Mouse (Mus musculus) left cerebral cortex, adult 2 months (tissue): ENCODE results near the gene Ccl1. TPM values are rescaled to one million over a fixed set of nuclear protein-coding genes. Genes with fewer than 3 reads are reported as not detected.
A peak's percentile ranks its signal among the peaks of the same experiment; 100 is the strongest.

Source experiments
- DNase-seq, 2 experiments: peaks; one replicate each; pipeline ENCODE4 v3.0.0; 2021 to 2022; ENCODE audit warnings: low spot score in 2 of 2, mixed read lengths in 1 of 2; ENCODE audit errors: extremely low spot score in 1 of 2
- H3K27ac ChIP-seq: fragments of 200-600 bp; 2 replicates; pipeline ENCODE4 v1.8.1; 2022
- H3K4me3 ChIP-seq: fragments of 200-600 bp; 2 replicates; pipeline ENCODE4 v1.8.1; 2022
- CTCF ChIP-seq: fragments of 200-600 bp; IDR thresholded peaks from 2 replicates; pipeline ENCODE4 v1.8.1; 2022; ENCODE audit warnings: antibody characterized with exemption, mild to moderate bottlenecking, moderate library complexity
- intact Hi-C: fragments of 180-260 bp; cut with DNase I; formaldehyde crosslinking; loops from one replicate; pipeline ENCODE4 v1.15.1; 2025
- total RNA-seq, 2 experiments: library from RNA; stranded (reverse); gene quantifications; 2 replicates each; pipeline ENCODE4 v1.2.3; 2021

Gene Ccl1
- total RNA-seq, 2 experiments from 2014 or later, result not detected

DNA sequence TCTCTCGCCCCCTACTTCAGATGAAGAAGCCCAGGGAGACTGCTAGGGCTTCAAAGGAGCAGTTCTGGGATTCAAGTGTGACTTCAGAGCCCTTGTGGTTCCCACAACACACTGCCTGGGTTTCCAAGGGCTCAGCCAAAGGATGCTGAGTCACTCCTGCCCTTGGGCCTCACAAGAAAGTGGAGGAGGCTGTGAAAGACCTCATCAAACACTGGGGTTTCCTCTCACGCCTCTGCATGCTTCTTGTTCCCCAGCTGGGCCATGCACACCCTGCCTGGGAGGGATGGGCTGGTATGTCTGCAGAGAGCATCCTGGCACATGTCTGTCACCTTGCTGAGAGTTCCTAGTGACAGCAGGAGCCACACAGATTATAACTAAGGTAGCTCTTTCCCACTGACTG is 110.5 kb downstream of the Ccl1 start:
- no peak for TF ChIP-seq CTCF
- Histone ChIP-seq H3K27ac (no peak overlapping the region), H3K4me3 (no peak overlapping the region)
- no peak for DNase-seq
- intact Hi-C loops, result no loop called here

DNA sequence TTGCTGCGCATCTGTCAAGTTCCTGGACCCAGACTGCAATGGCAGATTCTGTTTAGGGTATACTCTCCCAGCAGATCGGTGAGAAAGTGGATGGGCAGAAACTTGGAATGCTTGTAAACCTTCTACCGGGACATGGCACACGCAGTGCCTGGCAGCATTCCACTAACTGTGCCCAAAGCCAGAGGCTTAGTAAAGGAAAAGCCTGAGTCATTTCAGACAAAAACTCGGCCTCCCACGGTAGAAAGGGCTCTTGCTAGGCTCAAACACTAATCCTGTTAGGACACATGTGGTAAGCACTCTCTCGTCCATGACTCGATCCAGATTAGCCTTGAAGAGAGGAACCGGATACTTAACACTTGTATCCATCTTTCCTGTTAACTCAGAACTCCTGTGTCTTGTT is 111.7 kb downstream of the Ccl1 start:
- intact Hi-C loops, result no loop called here
- Histone ChIP-seq H3K4me3 (no peak overlapping the region), H3K27ac (no peak overlapping the region)
- DNase-seq, result peak in 1 of 2 experiments; percentile 22
- no peak for TF ChIP-seq CTCF

DNA sequence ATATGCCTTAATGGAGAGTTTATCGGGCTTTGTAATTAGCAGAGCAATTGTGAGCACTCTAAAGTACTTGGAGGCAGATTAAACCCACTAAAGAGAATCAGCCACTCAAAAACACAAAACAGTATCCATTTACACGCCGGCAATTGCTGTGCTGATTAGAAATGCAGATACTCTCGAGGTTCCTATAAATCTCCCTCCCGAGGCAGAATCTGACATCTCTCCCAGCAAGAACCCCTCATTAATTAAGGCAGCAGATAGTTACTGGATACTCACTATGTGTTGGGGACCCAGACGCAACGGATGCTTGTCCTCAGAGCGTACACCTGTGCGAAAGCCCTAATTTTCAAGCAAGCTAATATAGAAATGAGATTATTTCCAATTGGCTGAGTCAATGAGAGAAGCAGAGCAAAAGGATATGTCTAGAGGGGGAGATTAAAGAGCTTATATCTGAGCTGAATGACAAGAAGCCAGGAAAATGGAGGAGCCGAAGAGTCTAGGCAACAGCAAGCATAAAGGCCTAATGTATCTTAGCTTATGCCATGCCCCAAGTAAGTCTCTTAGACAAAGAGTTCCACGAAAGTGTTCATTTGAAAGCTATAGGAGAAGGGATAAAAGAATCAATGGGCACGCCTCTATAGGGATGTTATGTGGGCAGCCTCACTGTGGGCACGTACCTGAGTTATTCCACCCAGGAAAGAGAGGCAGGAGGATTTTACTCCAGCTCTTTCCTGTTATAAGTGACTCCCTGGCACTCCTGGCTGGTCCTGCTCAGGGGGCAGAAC is 115.5 kb downstream of the Ccl1 start:
- no peak for DNase-seq
- no peak overlapping the region for H3K4me3 ChIP-seq
- no peak for TF ChIP-seq CTCF
- intact Hi-C loops, result no loop called here
- no peak overlapping the region for H3K27ac ChIP-seq

DNA sequence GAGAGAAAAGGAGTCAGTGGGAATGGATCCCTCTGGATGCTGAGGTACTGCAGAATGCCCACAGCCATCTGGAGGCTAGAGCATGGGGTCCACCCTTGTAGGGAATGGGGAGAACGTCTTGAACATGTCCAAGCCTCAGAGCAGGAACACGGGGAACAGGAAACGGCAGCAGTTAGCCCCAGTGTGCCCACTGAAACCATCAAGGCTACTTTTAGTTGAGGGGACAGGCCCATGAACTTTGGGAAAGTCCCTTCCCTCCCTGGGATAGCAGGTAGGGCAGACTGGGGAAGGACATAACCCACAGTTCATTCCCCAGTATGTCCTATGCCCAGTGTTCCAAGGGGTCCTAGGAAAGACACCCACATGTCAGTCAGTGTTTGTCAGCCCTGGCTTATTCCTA is 119.8 kb downstream of the Ccl1 start:
- no peak overlapping the region for H3K27ac ChIP-seq
- H3K4me3 ChIP-seq, result no peak overlapping the region
- TF ChIP-seq CTCF, result no peak
- intact Hi-C loops, result no loop called here
- DNase-seq, result no peak

DNA sequence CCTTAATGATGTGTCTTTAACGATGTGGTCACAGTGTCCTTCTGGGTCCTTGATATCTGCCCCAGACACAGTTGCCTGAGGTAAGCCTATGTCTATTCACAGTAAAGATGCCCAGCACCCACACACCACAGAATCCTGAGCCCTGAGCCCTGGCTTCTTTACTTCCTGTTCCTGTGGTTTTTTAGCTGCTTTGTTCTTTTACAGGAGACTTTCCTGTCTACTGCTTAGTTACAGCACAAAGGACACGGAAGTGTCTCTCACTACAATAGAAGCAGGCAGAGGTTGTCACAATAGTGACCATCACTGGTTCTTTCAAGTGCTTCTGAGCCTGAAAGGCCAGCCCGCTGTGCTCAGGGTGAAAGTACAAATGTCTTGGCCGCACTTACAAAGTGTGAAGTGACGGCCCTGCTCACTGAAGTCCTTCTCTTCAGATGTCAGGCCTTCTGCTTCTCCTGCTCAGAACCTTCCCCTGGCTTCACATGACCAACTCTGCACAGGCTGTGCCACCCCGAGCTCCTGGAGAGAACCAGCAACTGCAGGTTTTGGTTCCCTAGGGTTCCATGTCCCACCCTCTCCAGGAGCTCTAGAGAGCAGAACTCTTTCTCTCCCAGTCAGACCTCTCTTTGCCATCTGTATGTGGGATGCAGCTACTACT is 122.1 kb downstream of the Ccl1 start:
- no peak for TF ChIP-seq CTCF
- Histone ChIP-seq H3K4me3 (no peak overlapping the region), H3K27ac (no peak overlapping the region)
- intact Hi-C loops, result no loop called here
- no peak for DNase-seq

DNA sequence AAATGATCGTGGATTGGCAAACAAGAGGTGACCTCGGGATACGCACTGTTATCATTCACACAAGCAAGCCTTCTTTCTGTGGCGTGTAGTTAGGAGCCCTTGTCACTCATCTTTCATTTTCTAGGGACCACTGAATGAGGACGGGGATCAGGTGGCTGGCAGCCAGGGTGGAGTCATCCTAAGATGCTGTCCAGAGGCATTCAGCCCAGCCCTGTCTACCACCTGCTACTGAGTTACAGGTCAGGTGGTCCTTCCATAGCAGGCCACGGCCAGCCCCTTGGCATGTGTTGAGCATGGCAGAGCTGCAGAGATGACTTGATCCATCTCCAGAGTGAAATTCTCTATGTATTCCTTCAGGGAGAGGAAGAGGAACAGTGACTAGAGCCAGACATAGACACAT is 123.1 kb downstream of the Ccl1 start:
- intact Hi-C loops, result no loop called here
- TF ChIP-seq CTCF, result no peak

DNA sequence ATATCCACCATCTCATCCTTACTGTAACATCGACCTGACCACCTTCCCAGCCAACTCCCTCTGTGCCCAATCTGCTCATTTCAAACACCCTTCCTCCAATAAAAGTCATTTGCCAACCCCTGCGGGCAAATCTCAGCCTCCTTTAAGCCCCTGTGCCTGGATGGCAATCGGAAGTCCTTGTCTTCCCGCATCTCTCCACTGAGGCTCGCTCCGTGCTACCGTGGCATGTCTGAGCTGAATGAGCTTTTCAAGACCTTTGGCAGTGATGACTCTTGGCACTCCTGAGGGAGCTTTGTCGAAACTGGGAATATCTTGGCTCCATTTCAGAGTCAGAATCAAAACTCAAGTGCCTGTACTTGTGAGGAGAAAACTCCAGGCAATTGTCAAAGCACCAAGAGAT is 124.2 kb downstream of the Ccl1 start:
- TF ChIP-seq CTCF, result no peak
- DNase-seq, result no peak
- no peak overlapping the region for H3K27ac ChIP-seq
- H3K4me3 ChIP-seq, result no peak overlapping the region
- intact Hi-C loops, result no loop called here

More for the DNA sequence above, 123.1 kb downstream of the Ccl1 start:
- no peak for DNase-seq
- H3K4me3 ChIP-seq, result no peak overlapping the region
- H3K27ac ChIP-seq, result no peak overlapping the region

DNA sequence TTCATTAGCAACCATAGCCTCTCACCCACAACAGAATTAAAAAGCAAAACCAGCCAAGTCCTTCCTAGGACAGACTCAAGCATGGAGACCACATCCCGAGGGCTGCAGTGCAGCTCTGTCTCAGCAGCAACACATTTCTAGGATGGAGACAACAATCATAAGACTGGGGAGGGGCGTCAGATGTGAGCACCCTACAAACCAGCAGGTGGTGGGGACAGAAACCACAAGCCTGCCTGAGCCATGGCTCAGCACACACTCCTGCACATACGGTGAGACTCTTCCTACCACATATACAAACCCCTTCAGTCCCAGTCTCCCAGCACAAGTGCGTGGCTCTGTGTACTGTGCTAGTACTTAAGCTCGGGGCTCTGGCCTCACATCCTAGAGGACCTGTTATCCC is 127.3 kb downstream of the Ccl1 start:
- intact Hi-C loops, result loop anchor here (5.0 kb wide), 1 partner anchor 541 kb away; no protein-coding TSS in a partner anchor
- H3K27ac ChIP-seq, result no peak overlapping the region
- DNase-seq, result no peak
- TF ChIP-seq CTCF, result no peak
- no peak overlapping the region for H3K4me3 ChIP-seq

DNA sequence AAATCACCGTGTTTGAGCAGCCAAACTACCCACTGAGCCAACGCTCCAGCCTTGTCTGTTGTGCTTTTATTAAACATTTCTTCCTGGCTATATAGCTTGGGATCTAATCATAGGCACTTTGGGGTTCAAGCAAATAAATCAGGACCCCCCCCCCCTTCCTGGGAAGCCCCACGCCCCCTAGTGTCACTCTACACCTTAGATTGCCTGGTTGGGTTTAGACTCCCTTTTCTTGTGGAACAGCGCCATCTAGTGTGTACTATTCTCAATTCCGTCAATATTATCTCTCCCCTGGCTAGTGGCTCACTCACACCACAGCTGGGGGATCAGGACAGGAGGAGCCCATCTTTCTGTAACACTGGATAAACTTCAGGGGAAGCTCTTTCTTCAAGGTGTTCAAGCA is 127.8 kb downstream of the Ccl1 start:
- H3K27ac ChIP-seq, result no peak overlapping the region
- H3K4me3 ChIP-seq, result no peak overlapping the region
- peak; percentile 29 to 31 for DNase-seq
- peak; percentile 67 for TF ChIP-seq CTCF
- intact Hi-C loops, result loop anchor here (1.0 to 5.0 kb wide), 3 partner anchors 131 to 540 kb away; no protein-coding TSS in a partner anchor

DNA sequence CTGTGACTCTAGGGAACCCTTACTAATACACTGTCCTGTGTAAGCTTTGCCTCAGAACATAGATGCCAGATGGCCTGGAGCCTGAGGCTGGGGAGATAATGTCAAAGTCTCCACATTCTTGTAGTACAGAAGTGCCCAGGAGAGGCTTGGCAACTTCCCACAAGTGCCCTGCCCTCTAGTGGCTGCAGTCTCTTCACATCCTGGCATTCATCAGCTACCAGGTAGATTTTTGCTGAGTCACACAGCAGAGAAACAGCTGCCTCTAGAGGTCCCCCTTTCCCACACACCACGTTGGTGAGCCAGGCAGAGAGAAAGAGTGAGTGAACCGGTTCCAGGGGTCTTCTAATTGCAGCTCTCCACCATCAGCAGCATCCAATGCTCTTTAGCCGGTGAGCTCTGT is 130.7 kb downstream of the Ccl1 start:
- intact Hi-C loops, result loop anchor here (5.0 kb wide), 1 partner anchor 537 kb away; no protein-coding TSS in a partner anchor
- Histone ChIP-seq H3K4me3 (no peak overlapping the region), H3K27ac (no peak overlapping the region)
- TF ChIP-seq CTCF, result peak; percentile 70
- DNase-seq, result peak; percentile 47 to 55

DNA sequence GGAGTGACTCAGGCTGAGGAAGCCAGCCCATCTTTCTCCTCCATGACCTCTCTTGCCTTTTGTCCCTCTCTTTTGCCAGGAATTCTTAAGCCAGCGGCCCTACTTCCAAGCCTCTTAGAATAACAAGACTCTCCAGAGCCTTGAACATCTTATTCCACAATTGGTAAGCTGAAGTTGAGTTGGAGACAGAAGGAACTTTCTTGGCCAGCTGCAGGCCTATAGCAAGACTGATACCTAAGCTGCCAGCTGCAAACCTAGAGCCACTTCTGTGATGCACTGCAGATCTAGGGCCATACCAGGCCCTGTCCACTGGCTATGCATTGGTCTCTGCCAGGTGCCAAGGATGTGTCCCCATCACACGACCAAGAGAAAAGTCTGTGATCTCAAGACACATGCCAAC is 132.0 kb downstream of the Ccl1 start:
- no peak for TF ChIP-seq CTCF
- no peak overlapping the region for H3K4me3 ChIP-seq
- DNase-seq, result no peak
- no peak overlapping the region for H3K27ac ChIP-seq
- intact Hi-C loops, result no loop called here

DNA sequence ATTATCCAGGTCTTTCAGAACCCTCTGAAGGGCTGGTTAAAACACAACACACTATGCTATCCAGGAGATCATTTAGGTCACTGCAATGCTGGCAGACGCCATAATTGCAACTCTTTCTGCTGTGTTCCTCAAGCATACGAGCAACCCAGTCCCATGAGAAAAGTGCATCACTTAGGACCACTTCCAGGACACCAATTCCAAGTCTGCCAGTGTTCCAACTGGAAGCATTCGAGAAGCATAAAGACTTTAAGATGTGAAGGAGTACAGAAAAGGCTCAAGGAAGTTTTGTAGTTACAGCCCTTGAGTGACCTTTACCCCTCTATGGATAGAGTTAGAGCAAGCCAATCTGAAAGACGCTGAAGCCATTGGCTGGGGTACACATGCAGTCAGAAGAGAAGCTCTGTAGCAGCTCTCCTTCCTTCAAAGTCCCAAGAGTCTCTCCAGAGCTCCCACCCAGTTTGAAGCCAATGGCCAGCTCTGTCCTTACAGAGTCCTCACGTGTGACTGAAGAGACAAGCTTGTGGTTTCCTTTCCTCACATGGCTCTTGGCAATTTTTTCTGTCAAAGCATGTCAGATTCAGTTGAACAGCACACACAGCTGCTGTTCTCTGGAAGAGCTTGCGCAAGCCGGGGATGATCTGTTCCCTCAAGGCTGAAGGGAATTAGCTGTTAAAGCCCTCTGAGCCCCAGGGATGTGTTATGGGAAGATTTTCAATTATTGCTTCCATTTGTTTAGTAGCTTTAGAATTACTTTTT is 134.0 kb downstream of the Ccl1 start:
- TF ChIP-seq CTCF, result no peak
- DNase-seq, result no peak
- Histone ChIP-seq H3K27ac (no peak overlapping the region), H3K4me3 (no peak overlapping the region)
- intact Hi-C loops, result no loop called here
